Mouse (Mus musculus) embryonic facial prominence, embryonic 11.5 days (tissue): ENCODE measurements around the gene Ptpn11. TPM values are rescaled to one million over a fixed set of nuclear protein-coding genes. Genes with fewer than 3 reads are reported as not detected.

Experiments used
- ATAC-seq: fragments of 200-750 bp; cut with Nextera tagmentation; replicated peaks from 2 replicates; pipeline ENCODE4 v1.8.0; 2017; ENCODE audit warnings: low read depth; ENCODE audit not compliant: insufficient number of reproducible peaks, low FRiP score, low TSS enrichment
- DNase-seq: peaks from one replicate; pipeline ENCODE4 v3.0.0-alpha.2; 2015; ENCODE audit warnings: low spot score
- H3K27ac ChIP-seq: fragments of 300-500 bp; sonication (generic); replicated peaks from 2 replicates; pipeline ENCODE4 v1.5.1; 2014; ENCODE audit warnings: mild to moderate bottlenecking, low read depth, low read length, control low read depth
- H3K27me3 ChIP-seq: fragments of 300-500 bp; sonication (generic); 2 replicates; pipeline ENCODE4 v1.6.1; 2014; ENCODE audit warnings: mild to moderate bottlenecking, low read length, moderate library complexity, mixed read lengths; ENCODE audit not compliant: control insufficient read depth, insufficient read depth
- H3K36me3 ChIP-seq: fragments of 300-500 bp; sonication (generic); replicated peaks from 2 replicates; pipeline ENCODE4 v1.6.1; 2014; ENCODE audit warnings: low read depth, mild to moderate bottlenecking, low read length, moderate library complexity, mixed read lengths; ENCODE audit not compliant: control insufficient read depth, insufficient read depth
- H3K4me1 ChIP-seq: fragments of 300-500 bp; sonication (generic); 2 replicates; pipeline ENCODE4 v1.6.1; 2014; ENCODE audit warnings: low read length, mixed read lengths; ENCODE audit not compliant: control insufficient read depth, insufficient read depth
- H3K4me2 ChIP-seq: fragments of 300-500 bp; sonication (generic); 2 replicates; pipeline ENCODE4 v1.6.1; 2014; ENCODE audit warnings: low read depth, mild to moderate bottlenecking, control low read depth, low read length, moderate library complexity
- H3K4me3 ChIP-seq: fragments of 300-500 bp; sonication (generic); 2 replicates; pipeline ENCODE4 v1.5.1; 2014; ENCODE audit warnings: low read depth, low read length, control low read depth
- H3K9ac ChIP-seq: fragments of 300-500 bp; sonication (generic); replicated peaks from 2 replicates; pipeline ENCODE4 v1.6.1; 2014; ENCODE audit warnings: mild to moderate bottlenecking, control low read depth, low read length
- H3K9me3 ChIP-seq: fragments of 300-500 bp; sonication (generic); replicated peaks from 2 replicates; pipeline ENCODE4 v1.6.1; 2016; ENCODE audit warnings: mild to moderate bottlenecking, low read length, inconsistent platforms, mixed read lengths; ENCODE audit not compliant: control insufficient read depth
- WGBS: fragments of 180-500 bp; shearing (Covaris S2); extraction: QIAGEN DNeasy Blood & Tissue Kit; methylation state at CpG from one replicate; pipeline ENCODE4 v1.1.7; 2014; 5-methylcytosine and 5-hydroxymethylcytosine counted together
- polyA plus RNA-seq: library from polyadenylated mRNA; unstranded; fragments of >200 nt; fragmentation: Nextera tagmentation; extraction: Ambion mirVana; gene quantifications from 2 replicates; pipeline ENCODE4 v1.2.1, GENCODE M21; 2014

The Ptpn11 gene
- polyA plus RNA-seq, 1 experiment from 2014 or later = 25.1 TPM

DNA sequence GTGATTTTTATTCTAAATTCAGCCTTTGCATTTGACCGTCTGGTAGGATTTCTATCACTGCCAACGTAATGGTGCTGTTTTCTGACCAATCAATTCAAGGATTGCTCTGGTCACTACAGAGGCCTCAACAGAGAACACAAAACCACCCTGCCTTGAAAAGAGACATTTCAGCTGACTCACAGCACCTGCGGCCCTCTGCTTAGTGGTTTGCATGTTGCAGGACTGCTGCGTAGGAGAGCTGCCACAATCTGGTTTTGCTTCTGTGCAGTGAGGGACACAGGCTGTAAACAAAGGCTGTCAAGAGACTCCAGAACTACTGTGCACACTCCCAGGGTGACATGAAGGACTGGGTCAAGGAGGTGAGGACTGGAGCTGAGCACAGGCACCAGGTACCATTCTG lies 40.5 kb downstream of the Ptpn11 start:
- DNase-seq = no peak
- no peak for ATAC-seq
- no peak overlapping the region for H3K4me3 ChIP-seq
- no peaks in the 10 kb centered on the region for H3K4me1 ChIP-seq
- no peak overlapping the region for H3K4me2 ChIP-seq
- no peaks in the 10 kb centered on the region for H3K27me3 ChIP-seq
- H3K9me3 ChIP-seq = no peaks in the 10 kb centered on the region
- H3K36me3 ChIP-seq = peaks cover 3% of the 10 kb centered on the region
- H3K27ac ChIP-seq = no peak overlapping the region
- WGBS = 90% methylated on average over 4 of the region's 4 CpGs
- H3K9ac ChIP-seq = no peak overlapping the region

DNA sequence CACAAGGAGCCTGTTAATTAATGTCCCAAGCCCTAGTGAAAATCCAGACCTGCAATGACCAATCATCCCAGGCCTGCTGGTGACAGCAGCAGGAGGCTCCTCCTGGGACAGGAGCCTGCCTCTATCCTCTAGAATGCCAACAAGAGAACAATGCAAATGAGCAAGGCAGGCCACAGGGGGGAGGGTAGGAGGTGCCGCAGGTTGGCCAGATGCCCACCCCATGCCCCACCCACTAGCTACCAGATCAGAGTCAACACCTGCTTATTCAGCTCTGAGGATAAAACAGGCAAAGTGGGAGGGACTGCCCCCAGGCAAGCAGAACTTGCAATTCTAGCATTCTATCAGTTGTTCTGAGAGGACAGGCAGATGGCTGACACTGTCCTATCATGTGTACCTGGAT lies 42.0 kb downstream of the Ptpn11 start:
- Histone ChIP-seq H3K4me1 (no peaks in the 10 kb centered on the region), H3K4me2 (no peak overlapping the region), H3K9me3 (no peaks in the 10 kb centered on the region), H3K27ac (no peak overlapping the region), H3K4me3 (no peak overlapping the region), H3K9ac (no peak overlapping the region), H3K27me3 (no peaks in the 10 kb centered on the region), H3K36me3 (peaks cover 3% of the 10 kb centered on the region)
- no peak for ATAC-seq
- WGBS = 79% methylated on average over 1 of the region's 1 CpGs
- DNase-seq = no peak

DNA sequence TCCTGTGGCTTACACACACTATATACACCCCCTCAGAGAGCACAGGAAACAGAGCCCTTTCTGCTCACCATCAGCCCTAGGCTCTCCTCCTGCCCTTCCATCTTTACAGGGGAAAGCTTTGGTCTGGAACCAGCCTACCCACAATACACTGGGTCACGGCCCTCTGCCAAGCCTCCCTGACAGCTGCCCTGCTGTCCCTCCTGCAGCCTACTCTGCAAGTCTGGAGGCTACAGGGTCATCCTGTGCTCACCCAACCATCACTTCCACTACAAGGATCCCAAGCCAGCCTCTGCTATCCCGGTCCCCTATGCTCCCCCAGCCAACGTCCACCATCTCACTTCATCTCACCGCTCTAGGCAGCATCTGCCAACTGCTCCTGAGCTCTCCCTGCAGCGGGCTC lies 44.9 kb downstream of the Ptpn11 start:
- DNase-seq = no peak
- ATAC-seq = no peak
- Histone ChIP-seq H3K36me3 (peaks cover 6% of the 10 kb centered on the region), H3K4me1 (no peaks in the 10 kb centered on the region), H3K27me3 (no peaks in the 10 kb centered on the region), H3K4me2 (no peak overlapping the region), H3K27ac (no peak overlapping the region), H3K9me3 (no peaks in the 10 kb centered on the region), H3K9ac (no peak overlapping the region), H3K4me3 (no peak overlapping the region)
- 92% methylated on average over 5 of the region's 5 CpGs for WGBS

DNA sequence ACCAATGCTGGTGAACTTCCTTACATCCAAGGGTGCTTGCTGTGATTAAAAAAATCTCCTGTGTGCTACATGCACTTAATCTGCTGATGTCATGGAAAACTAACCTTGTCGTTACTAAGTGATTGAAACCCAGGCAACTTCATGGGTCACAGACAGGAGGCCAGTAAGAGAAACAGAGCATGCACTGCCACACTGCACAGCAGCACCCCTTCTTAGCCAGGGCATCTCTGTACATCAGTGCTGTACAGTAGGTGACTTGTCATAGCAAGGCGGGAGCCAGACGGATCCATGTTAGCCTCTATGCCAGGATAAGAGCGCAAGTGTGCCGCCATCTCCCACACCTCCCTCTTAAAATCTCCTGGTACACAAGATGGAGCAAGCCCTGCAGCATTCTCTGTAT lies 45.6 kb downstream of the Ptpn11 start:
- DNase-seq (no peak), ATAC-seq (no peak)
- H3K27ac ChIP-seq = no peak overlapping the region
- H3K4me2 ChIP-seq = no peak overlapping the region
- WGBS = 90% methylated on average over 5 of the region's 5 CpGs
- H3K36me3 ChIP-seq = peaks cover 6% of the 10 kb centered on the region
- no peak overlapping the region for H3K9ac ChIP-seq
- no peaks in the 10 kb centered on the region for H3K27me3 ChIP-seq
- H3K4me3 ChIP-seq = no peak overlapping the region
- H3K9me3 ChIP-seq = no peaks in the 10 kb centered on the region
- H3K4me1 ChIP-seq = no peaks in the 10 kb centered on the region

DNA sequence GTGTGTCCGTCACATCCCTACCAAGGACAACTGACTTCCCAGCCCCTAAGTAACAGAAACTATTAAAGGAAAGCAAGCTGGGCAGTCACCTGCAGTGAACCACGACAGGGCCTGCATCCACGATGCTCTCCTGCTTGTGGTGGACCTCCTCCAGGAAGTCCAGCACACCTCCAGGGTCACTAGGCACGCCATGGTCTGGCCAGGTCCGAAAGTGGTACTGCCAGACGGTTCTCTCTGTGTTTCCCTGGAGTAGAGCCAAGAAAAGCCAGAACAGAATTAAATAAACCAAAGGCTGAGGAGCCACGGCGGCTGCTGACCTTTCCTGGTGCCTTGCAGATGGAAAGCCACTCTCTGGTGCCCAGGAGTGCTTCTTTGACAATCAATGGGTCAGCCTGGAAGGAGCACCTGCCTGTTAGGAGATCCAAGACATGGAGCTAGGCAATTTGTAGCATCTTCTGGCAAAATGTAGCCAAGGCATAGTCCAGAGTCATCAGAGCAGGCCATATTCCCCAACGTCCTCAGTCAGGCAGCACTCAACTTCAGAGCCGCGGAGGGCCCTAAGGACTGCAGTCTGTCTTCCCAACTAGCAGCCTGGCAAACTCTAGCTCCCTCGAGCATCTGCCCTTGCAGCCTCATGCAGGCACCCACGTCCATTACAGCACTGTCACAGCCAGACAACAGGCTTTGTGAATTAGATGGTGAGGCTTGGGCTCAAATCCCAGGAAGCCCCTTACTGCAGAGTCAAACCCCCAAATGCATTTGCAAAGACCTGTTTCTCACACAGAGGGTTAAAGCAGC lies 46.6 kb downstream of the Ptpn11 start:
- 91% methylated on average over 13 of the region's 13 CpGs for WGBS
- Histone ChIP-seq H3K4me3 (no peak overlapping the region), H3K4me2 (no peak overlapping the region), H3K27ac (no peak overlapping the region), H3K36me3 (peaks cover 6% of the 10 kb centered on the region), H3K4me1 (no peaks in the 10 kb centered on the region), H3K9me3 (no peaks in the 10 kb centered on the region), H3K27me3 (no peaks in the 10 kb centered on the region), H3K9ac (no peak overlapping the region)
- no peak for DNase-seq
- ATAC-seq = no peak

DNA sequence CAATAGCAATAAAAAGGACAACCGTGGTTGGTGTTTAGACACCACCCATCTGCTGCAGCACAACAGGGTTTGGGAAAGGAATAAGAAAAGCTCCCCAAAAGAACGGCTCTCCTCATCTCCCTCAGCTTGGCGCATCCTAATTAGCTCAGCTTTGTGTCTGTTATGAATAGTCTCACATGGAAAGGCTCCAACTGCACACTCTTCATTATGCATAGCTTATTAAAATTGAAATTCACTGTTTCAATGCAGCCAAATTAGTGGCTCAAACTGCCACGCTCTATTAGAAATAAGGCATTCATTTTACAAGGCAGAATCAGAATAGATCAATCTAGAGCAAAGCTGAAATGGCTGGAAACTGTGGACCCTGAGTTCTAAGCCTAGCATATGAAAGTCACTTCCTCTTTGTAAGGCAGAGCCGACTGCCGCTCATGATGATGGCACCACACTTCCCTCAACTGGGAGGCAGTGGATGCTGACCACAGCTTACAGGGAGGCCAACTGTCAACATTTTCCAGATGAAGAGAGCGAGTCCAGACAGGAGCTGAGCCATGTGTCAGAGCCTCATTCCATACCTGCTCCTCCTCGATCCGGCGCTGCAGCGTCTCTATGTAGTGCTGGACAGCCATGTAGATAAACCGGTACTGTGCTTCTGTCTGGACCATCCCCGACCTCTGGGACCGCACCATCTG lies 48.6 kb downstream of the Ptpn11 start:
- Histone ChIP-seq H3K9ac (no peak overlapping the region), H3K4me1 (no peaks in the 10 kb centered on the region), H3K27me3 (no peaks in the 10 kb centered on the region), H3K27ac (no peak overlapping the region), H3K4me3 (no peak overlapping the region), H3K4me2 (no peak overlapping the region), H3K36me3 (peaks cover 3% of the 10 kb centered on the region), H3K9me3 (no peaks in the 10 kb centered on the region)
- no peak for ATAC-seq
- DNase-seq = no peak
- WGBS = 91% methylated on average over 14 of the region's 14 CpGs

DNA sequence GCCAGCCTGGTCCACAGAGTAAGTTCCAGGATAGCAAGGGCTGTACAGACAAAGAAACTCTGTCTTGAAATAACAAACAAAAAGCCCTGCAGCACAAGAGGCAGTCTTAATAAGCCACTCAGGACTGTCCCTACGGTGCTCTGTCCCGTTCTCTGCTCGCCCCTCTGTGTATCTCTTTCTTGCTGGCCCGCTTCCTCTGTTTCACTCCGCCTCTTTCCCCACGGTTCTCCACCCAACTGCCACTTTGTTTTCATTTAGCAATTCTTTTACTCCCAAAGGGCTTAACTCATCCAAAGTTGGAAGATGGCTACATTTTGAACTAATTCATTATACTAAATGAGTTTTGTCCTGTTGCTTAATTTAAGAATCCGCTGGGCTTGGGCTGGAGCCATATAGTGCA lies 50.9 kb downstream of the Ptpn11 start:
- H3K36me3 ChIP-seq = peaks cover 7% of the 10 kb centered on the region
- H3K4me1 ChIP-seq = no peaks in the 10 kb centered on the region
- no peaks in the 10 kb centered on the region for H3K27me3 ChIP-seq
- no peak overlapping the region for H3K4me2 ChIP-seq
- no peaks in the 10 kb centered on the region for H3K9me3 ChIP-seq
- H3K27ac ChIP-seq = no peak overlapping the region
- H3K9ac ChIP-seq = no peak overlapping the region
- WGBS = 61% methylated on average over 7 of the region's 7 CpGs
- DNase-seq (no peak), ATAC-seq (no peak)
- no peak overlapping the region for H3K4me3 ChIP-seq

DNA sequence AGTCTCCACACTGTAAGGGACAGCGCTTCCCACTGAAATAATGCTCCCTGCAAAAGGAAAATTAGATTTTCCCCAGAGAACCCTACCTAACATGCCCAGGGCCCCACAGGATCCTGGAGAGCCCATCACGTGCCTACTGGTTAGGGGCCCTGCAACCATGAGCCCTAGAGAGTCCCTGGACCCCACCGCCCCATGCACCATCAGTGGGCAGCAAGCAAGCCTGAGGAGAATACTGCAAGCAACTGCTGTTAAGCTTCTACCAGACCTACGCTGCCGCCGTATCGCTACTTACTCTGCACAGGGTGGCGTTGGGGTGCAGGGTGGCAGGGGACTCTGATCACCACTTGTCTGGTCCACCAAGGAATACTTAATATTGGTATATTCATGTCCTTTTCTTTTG lies 54.1 kb downstream of the Ptpn11 start:
- Histone ChIP-seq H3K9me3 (no peaks in the 10 kb centered on the region), H3K27ac (no peak overlapping the region), H3K4me2 (no peak overlapping the region), H3K9ac (no peak overlapping the region), H3K36me3 (peaks cover 9% of the 10 kb centered on the region), H3K4me3 (no peak overlapping the region), H3K4me1 (no peaks in the 10 kb centered on the region), H3K27me3 (no peaks in the 10 kb centered on the region)
- WGBS = 94% methylated on average over 8 of the region's 8 CpGs
- ATAC-seq = no peak
- no peak for DNase-seq
